Mouse (Mus musculus) megakaryocyte, embryonic 14.5 days (primary cell): ENCODE results near the gene Bend3.

Experiments used
- FLI1 ChIP-seq: IDR thresholded peaks from 2 replicates; pipeline ENCODE4 v1.6.1; 2012; ENCODE audit warnings: low read length, inconsistent platforms, mixed read lengths
- GATA1 ChIP-seq: IDR thresholded peaks from 3 replicates; pipeline ENCODE4 v1.6.1; 2012; ENCODE audit warnings: mixed read lengths, low read length, inconsistent platforms, borderline replicate concordance

GRCm38 (mm10) chr10:43478751-43479435, at the start of gene Bend3:
- TF ChIP-seq FLI1, result no peak
- TF ChIP-seq GATA1, result no peak
